Mouse (Mus musculus) Patski (cell line): ENCODE results near the gene Prkrip1. TPM values are rescaled to one million over a fixed set of nuclear protein-coding genes. Genes with fewer than 3 reads are reported as not detected.

Experiments used
- ATAC-seq: fragments of 100-300 bp; one replicate; pipeline ENCODE4 v1.8.0; 2021
- CTCF ChIA-PET: fragments of 350-600 bp; sonication (Branson Sonifier 250); formaldehyde crosslinking; loops from one replicate; lab custom pipeline; 2022; ENCODE audit warnings: inconsistent platforms; lab: Charles Lee
- POLR2A ChIA-PET: fragments of 350-600 bp; sonication (Branson Sonifier 250); formaldehyde crosslinking; loops from one replicate; lab custom pipeline; 2022; ENCODE audit warnings: antibody characterized with exemption, inconsistent platforms; lab: Charles Lee
- DNase-seq: peaks from one replicate; pipeline ENCODE4 v3.0.0-alpha.2; 2011; ENCODE audit warnings: low read depth, low spot score
- H3K27me3 ChIP-seq: fragments of 371-371 bp; one replicate; pipeline ENCODE4 v1.5.1; 2021
- CTCF ChIP-seq: fragments of 100-300 bp; IDR thresholded peaks from one replicate; pipeline ENCODE4 v1.5.1; 2021
- in situ Hi-C: fragments of 300-500 bp; cut with MboI; formaldehyde crosslinking; loops from 3 replicates; pipeline ENCODE4 v1.11.1; 2018; ENCODE audit warnings: low pct_unique_long_range_greater_than_20kb, mixed read lengths
- polyA plus RNA-seq: library from polyadenylated mRNA; unstranded; gene quantifications from one replicate; pipeline ENCODE4 v1.2.3, GENCODE M21; 2021

The Prkrip1 gene
- polyA plus RNA-seq, 1 experiment from 2014 or later = 63.4 TPM

- no peak for TF ChIP-seq CTCF
- ChIA-PET POLR2A (interaction anchor here (0.7 kb wide), 1 partner anchor 660 kb away, joined by 3 read pairs; no protein-coding TSS in a partner anchor), CTCF (interaction anchor here (0.7 kb wide), 1 partner anchor 15 kb away, joined by 3 read pairs; no protein-coding TSS in a partner anchor)
- in situ Hi-C loops = no loop called here
- no peaks in the 10 kb centered on the region for H3K27me3 ChIP-seq
- no peak for ATAC-seq
- no peak for DNase-seq
Measured at GRCm38 (mm10) chr5:136237607-136238006, 38.8 kb upstream of the Prkrip1 start.

- peak; percentile 8 for ATAC-seq
- no peaks in the 10 kb centered on the region for H3K27me3 ChIP-seq
- ChIA-PET POLR2A (no interaction called here), CTCF (interaction anchor here (0.7 kb wide), 1 partner anchor 16 kb away, joined by 3 read pairs; no protein-coding TSS in a partner anchor)
- in situ Hi-C loops = no loop called here
- DNase-seq = no peak
- TF ChIP-seq CTCF = no peak
Measured at GRCm38 (mm10) chr5:136236611-136237010, 37.8 kb upstream of the Prkrip1 start.

GRCm38 (mm10) chr5:136230348-136231035 lies 31.7 kb upstream of the Prkrip1 start:
- no peak for DNase-seq
- ATAC-seq = no peak
- no peak for TF ChIP-seq CTCF
- ChIA-PET CTCF (interaction anchor here (1.4 kb wide), 1 partner anchor 21 kb away, joined by 3 read pairs; no protein-coding TSS in a partner anchor), POLR2A (no interaction called here)
- in situ Hi-C loops = no loop called here
- H3K27me3 ChIP-seq = no peaks in the 10 kb centered on the region

- DNase-seq (no peak), ATAC-seq (no peak)
- in situ Hi-C loops = no loop called here
- H3K27me3 ChIP-seq = no peaks in the 10 kb centered on the region
- no peak for TF ChIP-seq CTCF
- POLR2A ChIA-PET = no interaction called here
- CTCF ChIA-PET = interaction anchor here (1.3 to 1.4 kb wide), 2 partner anchors 18 to 24 kb away, joined by 5 to 7 read pairs; no protein-coding TSS in a partner anchor
Measured at GRCm38 (mm10) chr5:136226246-136226876, 27.6 kb upstream of the Prkrip1 start.

- ATAC-seq (no peak), DNase-seq (no peak)
- in situ Hi-C loops = no loop called here
- no peaks in the 10 kb centered on the region for H3K27me3 ChIP-seq
- no peak for TF ChIP-seq CTCF
- POLR2A ChIA-PET = interaction anchor here (1.1 to 1.2 kb wide), 2 partner anchors 10 to 34 kb away, joined by 3 to 4 read pairs; no protein-coding TSS in a partner anchor
- CTCF ChIA-PET = interaction anchor here (2.5 kb wide), 1 partner anchor 34 kb away, joined by 8 read pairs; no protein-coding TSS in a partner anchor
Measured at GRCm38 (mm10) chr5:136218585-136218984, 19.8 kb upstream of the Prkrip1 start.

DNA sequence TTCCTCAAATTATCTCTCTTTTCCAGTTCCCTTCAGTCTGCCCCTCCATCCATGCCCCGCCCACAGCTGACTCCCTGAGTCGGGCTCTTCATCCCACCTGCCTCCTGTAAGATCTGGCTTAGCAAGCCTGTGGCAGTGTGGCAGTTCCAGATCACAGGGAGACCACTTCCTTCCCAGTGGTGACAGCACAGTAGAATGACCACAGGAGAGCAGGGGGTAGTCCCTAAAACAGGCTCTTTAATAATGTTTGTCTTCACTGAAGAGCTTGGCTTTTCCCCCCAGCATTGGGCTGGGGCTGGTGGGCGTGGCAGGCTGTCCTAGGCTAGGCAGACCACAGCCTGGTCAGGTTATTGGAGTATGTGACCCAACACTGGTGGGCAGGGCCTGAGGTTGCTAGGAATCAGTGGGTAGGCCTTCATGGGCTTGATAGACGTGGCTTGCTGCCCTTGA lies 19.2 kb upstream of the Prkrip1 start:
- DNase-seq (no peak), ATAC-seq (no peak)
- no peaks in the 10 kb centered on the region for H3K27me3 ChIP-seq
- POLR2A ChIA-PET = interaction anchor here (1.1 to 1.2 kb wide), 2 partner anchors 11 to 35 kb away, joined by 3 to 4 read pairs; no protein-coding TSS in a partner anchor
- TF ChIP-seq CTCF = no peak
- CTCF ChIA-PET = interaction anchor here (2.5 to 2.9 kb wide), 2 partner anchors 16 to 35 kb away, joined by 8 to 9 read pairs; no protein-coding TSS in a partner anchor
- in situ Hi-C loops = no loop called here

DNA sequence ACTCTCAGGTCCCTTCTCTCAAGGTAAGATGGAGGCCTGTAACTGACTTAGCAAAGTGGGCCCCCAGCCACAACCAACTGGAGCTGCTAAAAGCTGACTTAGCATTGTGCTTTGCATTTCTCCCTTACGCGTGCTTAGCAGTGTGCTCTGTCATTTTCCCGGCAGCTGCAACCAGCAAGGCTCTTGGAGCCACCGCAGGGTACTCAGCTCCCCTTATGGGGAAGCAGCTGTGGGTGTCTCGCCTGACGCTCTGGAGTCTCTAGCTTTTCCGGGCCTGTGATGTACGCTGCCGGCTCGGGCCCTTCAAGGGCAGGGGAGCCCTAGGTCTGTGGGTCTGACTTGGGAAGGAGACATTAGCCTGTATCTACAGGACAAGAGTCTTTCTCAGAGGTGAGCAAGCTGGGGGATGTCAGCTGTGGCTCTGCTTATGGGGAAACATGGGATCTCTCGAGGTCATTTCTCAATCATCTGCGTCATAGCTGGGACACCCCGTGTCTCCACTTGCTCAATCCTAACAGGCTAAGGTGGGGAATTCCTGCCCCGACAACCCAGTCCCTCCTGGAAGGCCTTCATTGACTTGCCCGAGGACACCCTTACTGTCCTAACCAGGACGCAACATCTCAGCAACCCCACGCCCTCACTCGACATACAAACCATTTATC lies 18.4 kb upstream of the Prkrip1 start:
- in situ Hi-C loops = no loop called here
- ChIA-PET CTCF (interaction anchor here (2.5 to 2.9 kb wide), 2 partner anchors 15 to 36 kb away, joined by 8 to 9 read pairs; no protein-coding TSS in a partner anchor), POLR2A (interaction anchor here (1.2 kb wide), 1 partner anchor 36 kb away, joined by 4 read pairs; no protein-coding TSS in a partner anchor)
- no peak for TF ChIP-seq CTCF
- H3K27me3 ChIP-seq = no peaks in the 10 kb centered on the region
- DNase-seq (no peak), ATAC-seq (no peak)

DNA sequence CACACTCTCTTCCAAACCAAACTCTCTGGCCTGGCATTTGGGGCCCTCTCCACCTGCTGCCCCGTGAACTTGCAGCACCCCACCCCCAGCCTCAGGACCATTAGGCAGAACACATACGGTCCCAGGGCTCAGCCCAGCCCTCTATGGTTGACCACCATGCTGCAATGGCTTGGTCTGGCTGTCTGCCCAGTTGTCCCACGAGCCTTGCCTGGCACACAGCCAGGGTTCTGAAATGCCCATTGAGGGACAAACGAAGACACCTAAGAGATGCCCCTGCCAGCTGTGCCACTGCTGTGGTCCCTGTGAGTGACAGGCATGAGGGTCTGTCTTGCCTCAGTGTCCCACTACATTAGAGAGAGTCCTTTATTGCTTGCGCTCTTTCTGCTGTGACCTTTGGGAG lies 17.2 kb upstream of the Prkrip1 start:
- in situ Hi-C loops = no loop called here
- TF ChIP-seq CTCF = no peak
- DNase-seq = no peak
- H3K27me3 ChIP-seq = no peaks in the 10 kb centered on the region
- ChIA-PET POLR2A (no interaction called here), CTCF (interaction anchor here (2.9 kb wide), 1 partner anchor 14 kb away, joined by 9 read pairs; no protein-coding TSS in a partner anchor)
- no peak for ATAC-seq

GRCm38 (mm10) chr5:136215211-136215610 lies 16.4 kb upstream of the Prkrip1 start:
- CTCF ChIA-PET = interaction anchor here (2.9 kb wide), 1 partner anchor 13 kb away, joined by 9 read pairs; no protein-coding TSS in a partner anchor
- in situ Hi-C loops = no loop called here
- no peak for TF ChIP-seq CTCF
- ATAC-seq = no peak
- no peak for DNase-seq
- POLR2A ChIA-PET = no interaction called here
- H3K27me3 ChIP-seq = no peaks in the 10 kb centered on the region

GRCm38 (mm10) chr5:136213716-136214115 lies 15.0 kb upstream of the Prkrip1 start:
- POLR2A ChIA-PET = no interaction called here
- no peak for DNase-seq
- no peaks in the 10 kb centered on the region for H3K27me3 ChIP-seq
- CTCF ChIA-PET = no interaction called here
- no peak for TF ChIP-seq CTCF
- in situ Hi-C loops = no loop called here
- no peak for ATAC-seq
